Mouse (Mus musculus) limb, embryonic 14.5 days (tissue): ENCODE results near the gene Tnfrsf1a. TPM values are rescaled to one million over a fixed set of nuclear protein-coding genes. Genes with fewer than 3 reads are reported as not detected.
A peak's percentile ranks its signal among the peaks of the same experiment; 100 is the strongest.
"Not testable (repeated sequence)": the region's sequence is repeated elsewhere in the genome, so short reads cannot be mapped to it uniquely, and the experiment has no call there.

Source experiments
- ATAC-seq: fragments of 200-750 bp; cut with Nextera tagmentation; 2 replicates; pipeline ENCODE4 v1.8.0; 2017; ENCODE audit warnings: low read depth, moderate number of reproducible peaks, moderate TSS enrichment; ENCODE audit not compliant: low FRiP score
- DNase-seq: peaks from one replicate; pipeline ENCODE4 v3.0.0-alpha.2; 2015; ENCODE audit warnings: low spot score
- H3K27ac ChIP-seq: fragments of 300-500 bp; sonication (generic); replicated peaks from 2 replicates; pipeline ENCODE4 v1.5.1; 2014; ENCODE audit warnings: low read depth, mild to moderate bottlenecking, low read length, moderate library complexity, mixed read lengths
- H3K27me3 ChIP-seq: fragments of 300-500 bp; sonication (generic); 2 replicates; pipeline ENCODE4 v1.6.1; 2014; ENCODE audit warnings: low read length, mixed read lengths; ENCODE audit not compliant: control insufficient read depth, insufficient read depth
- H3K36me3 ChIP-seq: fragments of 300-500 bp; sonication (generic); 2 replicates; pipeline ENCODE4 v1.6.1; 2014; ENCODE audit warnings: mild to moderate bottlenecking, low read length, moderate library complexity, mixed read lengths; ENCODE audit not compliant: control insufficient read depth, insufficient read depth
- H3K4me1 ChIP-seq: fragments of 300-500 bp; sonication (generic); 2 replicates; pipeline ENCODE4 v1.6.1; 2014; ENCODE audit warnings: antibody characterized with exemption, low read length, mixed read lengths; ENCODE audit not compliant: control insufficient read depth, insufficient read depth
- H3K4me2 ChIP-seq: fragments of 300-500 bp; sonication (generic); replicated peaks from 2 replicates; pipeline ENCODE4 v1.6.1; 2014; ENCODE audit warnings: low read depth, mild to moderate bottlenecking, low read length, moderate library complexity; ENCODE audit not compliant: severe bottlenecking
- H3K4me3 ChIP-seq: fragments of 300-500 bp; sonication (generic); replicated peaks from 2 replicates; pipeline ENCODE4 v1.5.1; 2014; ENCODE audit warnings: low read length
- H3K9ac ChIP-seq: fragments of 300-500 bp; sonication (generic); 2 replicates; pipeline ENCODE4 v1.6.1; 2014; ENCODE audit warnings: mild to moderate bottlenecking, low read depth, low read length, moderate library complexity; ENCODE audit not compliant: severe bottlenecking
- H3K9me3 ChIP-seq: fragments of 300-500 bp; sonication (generic); 2 replicates; pipeline ENCODE4 v1.6.1; 2016; ENCODE audit warnings: low read length; ENCODE audit not compliant: control insufficient read depth
- POLR2A ChIP-seq: fragments of 200-500 bp; IDR thresholded peaks from 2 replicates; pipeline ENCODE4 v1.8.0; 2012; ENCODE audit warnings: inconsistent platforms, mild to moderate bottlenecking, moderate library complexity, borderline replicate concordance; ENCODE audit not compliant: insufficient read depth, insufficient read length; ENCODE audit errors: extremely low read depth
- WGBS: fragments of 180-500 bp; shearing (Covaris S2); extraction: QIAGEN DNeasy Blood & Tissue Kit; methylation state at CpG from one replicate; pipeline ENCODE4 v1.1.7; 2014; 5-methylcytosine and 5-hydroxymethylcytosine counted together
- polyA plus RNA-seq, 2 experiments: library from polyadenylated mRNA; depleted of rRNA in 1 of 2; stranded (reverse) in 1 of 2; unstranded in 1 of 2; fragments of >200 nt; fragmentation: Nextera tagmentation in 1 of 2; extraction: Ambion mirVana in 1 of 2; gene quantifications; 2 replicates each; pipeline versions ENCODE4 v1.2.1 to v1.2.3; 2012 to 2014

The Tnfrsf1a gene
- polyA plus RNA-seq (2012; rRNA removed) (88.8 and 106 TPM in 2 replicates), polyA plus RNA-seq (2014; fragmentation: Nextera tagmentation; extraction: Ambion mirVana) (85.6 and 87.8 TPM in 2 replicates)

DNA sequence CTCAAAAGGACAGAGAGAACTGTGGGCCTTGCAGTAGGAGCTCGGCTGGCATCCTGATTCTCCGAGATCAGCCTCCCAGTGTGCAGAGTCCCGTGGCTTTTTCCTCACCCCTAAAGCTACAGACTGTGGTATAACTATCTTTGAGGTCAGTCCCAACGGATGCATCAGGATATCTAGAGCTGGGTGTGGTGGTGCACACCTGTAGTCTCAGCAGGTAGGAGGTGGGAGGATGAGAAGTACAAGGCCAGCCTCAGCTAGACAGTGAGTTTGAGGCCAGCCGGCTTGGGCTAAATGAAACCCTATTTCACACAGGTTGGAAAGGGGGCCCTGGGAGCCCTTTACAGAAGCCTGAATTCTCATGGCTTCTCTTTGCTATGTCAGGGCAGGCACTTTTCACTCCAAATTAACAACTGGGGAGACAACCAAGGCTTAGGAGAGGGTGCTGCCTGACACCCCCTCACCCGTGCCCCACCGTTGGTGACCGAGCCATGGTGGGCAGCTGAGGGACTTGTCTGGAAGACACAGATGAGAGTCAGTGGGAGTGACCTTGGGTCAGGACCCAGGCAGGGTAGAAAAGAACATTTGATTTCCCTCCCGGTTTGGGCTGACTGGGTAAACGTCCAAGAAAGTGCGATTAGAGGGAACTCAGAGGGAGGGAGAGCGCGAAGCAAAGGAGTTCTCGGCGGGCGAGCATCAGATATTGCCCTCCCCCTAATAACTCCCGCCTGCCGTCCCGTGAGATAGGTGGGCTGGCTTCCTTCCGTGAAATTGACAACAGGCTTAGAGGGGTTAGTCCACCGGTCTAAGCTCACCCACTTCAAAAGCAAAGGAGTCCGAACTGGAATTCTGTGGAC lies at the start of gene Tnfrsf1a:
TSS of gene Tnfrsf1a (plus strand) at position 642 of the 854 bp plus-strand sequence.
- H3K4me1 ChIP-seq, result peaks cover 32% of the 10 kb centered on the region
- no peak for TF ChIP-seq POLR2A
- no peak for DNase-seq

GRCm38 (mm10) chr6:125300982-125301381 lies 48.2 kb upstream of the Tnfrsf1a start:
- H3K9ac ChIP-seq, result no peak overlapping the region
- no peaks in the 10 kb centered on the region for H3K36me3 ChIP-seq
- 67% methylated on average over 1 of the region's 1 CpGs for WGBS
- no peak for ATAC-seq
- no peak overlapping the region for H3K27ac ChIP-seq
- no peaks in the 10 kb centered on the region for H3K9me3 ChIP-seq
- no peak overlapping the region for H3K4me2 ChIP-seq
- no peaks in the 10 kb centered on the region for H3K27me3 ChIP-seq
- TF ChIP-seq POLR2A, result no peak
- H3K4me1 ChIP-seq, result no peaks in the 10 kb centered on the region
- no peak overlapping the region for H3K4me3 ChIP-seq
- DNase-seq, result no peak

More for the DNA sequence above, at the start of gene Tnfrsf1a:
- Histone ChIP-seq H3K4me3 (peak within 1 kb of the TSS; percentile 70), H3K4me2 (peak within 1 kb of the TSS; percentile 65), H3K9ac (peak within 1 kb of the TSS; percentile 82), H3K27ac (peak within 1 kb of the TSS; percentile 70), H3K36me3 (no peaks in the 10 kb centered on the region), H3K9me3 (no peaks in the 10 kb centered on the region), H3K27me3 (no peaks in the 10 kb centered on the region)
- WGBS, result 7% methylated on average over 22 of the region's 22 CpGs
- ATAC-seq, result peak; percentile 42

- Histone ChIP-seq H3K27ac (0 out of 2 replicates have a peak overlapping the region, but pooled peaks have one; percentile 2), H3K4me1 (no peaks in the 10 kb centered on the region), H3K4me3 (no peak overlapping the region), H3K36me3 (peaks cover 9% of the 10 kb centered on the region), H3K9ac (no peak overlapping the region), H3K9me3 (no peaks in the 10 kb centered on the region), H3K4me2 (no peak overlapping the region), H3K27me3 (no peaks in the 10 kb centered on the region)
- ATAC-seq, result no peak
- 71% methylated on average over 24 of the region's 24 CpGs for WGBS
- no peak for DNase-seq
- TF ChIP-seq POLR2A, result no peak
Measured at GRCm38 (mm10) chr6:125302231-125302982, 46.8 kb upstream of the Tnfrsf1a start.

GRCm38 (mm10) chr6:125303242-125303641 lies 45.9 kb upstream of the Tnfrsf1a start:
- ATAC-seq, result no peak

DNA sequence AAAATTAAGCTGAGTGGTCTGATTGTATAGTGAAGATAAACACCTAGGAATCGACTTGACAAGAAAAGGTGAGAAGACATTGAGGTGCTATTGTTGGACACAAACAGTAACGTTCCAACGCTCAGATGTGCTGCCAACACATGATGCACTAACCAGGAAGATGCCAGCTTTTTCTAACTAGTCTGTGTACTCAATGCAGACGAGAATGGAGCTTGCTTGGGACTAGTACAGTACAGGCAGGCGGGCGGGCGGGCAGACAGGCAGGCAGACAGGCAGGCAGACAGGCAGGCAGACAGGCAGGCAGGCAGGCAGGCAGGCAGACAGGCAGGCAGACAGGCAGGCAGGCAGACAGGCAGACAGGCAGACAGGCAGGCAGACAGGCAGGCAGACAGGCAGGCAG lies 44.8 kb upstream of the Tnfrsf1a start:
- H3K4me3 ChIP-seq, H3K4me2 ChIP-seq, ATAC-seq, H3K9me3 ChIP-seq, H3K27me3 ChIP-seq, H3K9ac ChIP-seq, H3K4me1 ChIP-seq, DNase-seq, H3K27ac ChIP-seq: not testable (repeated sequence)
- WGBS, result 87% methylated on average over 7 of the region's 7 CpGs
- H3K36me3 ChIP-seq, result peaks cover 16% of the 10 kb centered on the region

More at GRCm38 (mm10) chr6:125303242-125303641, 45.9 kb upstream of the Tnfrsf1a start:
- 62% methylated on average over 4 of the region's 4 CpGs for WGBS
- H3K4me1 ChIP-seq, result no peaks in the 10 kb centered on the region
- TF ChIP-seq POLR2A, result no peak
- no peak overlapping the region for H3K9ac ChIP-seq
- H3K4me3 ChIP-seq, result no peak overlapping the region
- H3K27ac ChIP-seq, result no peak overlapping the region
- H3K27me3 ChIP-seq, result no peaks in the 10 kb centered on the region
- no peak for DNase-seq
- H3K36me3 ChIP-seq, result peaks cover 9% of the 10 kb centered on the region
- no peak overlapping the region for H3K4me2 ChIP-seq
- no peaks in the 10 kb centered on the region for H3K9me3 ChIP-seq
